Mouse (Mus musculus): ENCODE results near the gene Gale.

DNA sequence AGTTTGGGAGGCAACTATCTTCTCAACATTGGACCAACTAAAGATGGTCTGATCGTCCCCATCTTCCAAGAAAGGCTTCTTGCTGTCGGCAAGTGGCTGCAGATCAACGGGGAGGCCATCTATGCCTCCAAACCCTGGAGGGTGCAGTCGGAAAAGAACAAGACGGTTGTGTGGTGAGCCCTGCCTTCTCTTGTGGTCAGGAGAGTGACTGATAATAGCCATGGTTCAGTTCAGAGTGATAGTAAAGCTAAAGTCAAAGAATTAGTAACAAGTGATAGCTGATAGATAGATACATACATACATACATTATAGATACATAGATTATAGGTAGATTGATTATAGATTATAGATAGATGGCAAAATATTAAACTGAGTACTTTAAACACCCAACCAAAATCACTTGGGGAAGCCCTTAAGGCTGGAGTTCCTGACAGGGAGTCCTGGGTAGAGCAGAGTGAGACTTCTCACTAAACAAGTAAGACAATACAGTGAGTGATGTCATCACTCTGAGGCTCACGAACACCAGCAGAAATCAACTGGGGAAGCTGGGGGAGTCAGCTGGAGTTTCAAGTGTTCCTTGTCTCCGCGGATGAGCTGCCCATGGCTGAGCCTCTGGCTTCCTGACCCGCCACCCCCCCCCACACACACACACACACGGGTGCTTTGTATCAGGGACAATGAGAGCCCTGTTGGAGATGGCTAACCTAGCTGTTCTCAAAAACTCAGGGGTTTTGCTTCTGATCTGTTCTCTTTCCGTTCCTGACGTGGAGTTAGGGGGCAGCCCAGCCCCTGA lies 28.6 kb upstream of the Gale start:
- no peak for TF ChIP-seq EP300 (IDR thresholded peaks at IDR 0.05; ENCODE audit: low read depth)
- TF ChIP-seq CTCF (IDR thresholded peaks at IDR 0.05; ENCODE audit: low read depth), result no peak
